Mouse (Mus musculus) spleen, adult 2 months (tissue): Measurements from ENCODE around the gene Wnt3a.

Source experiments
- CTCF ChIP-seq: fragments of 200-500 bp; IDR thresholded peaks from 2 replicates; pipeline ENCODE4 v1.5.1; 2011; ENCODE audit warnings: mild to moderate bottlenecking, inconsistent platforms; ENCODE audit not compliant: insufficient read depth, insufficient read length, insufficient replicate concordance; ENCODE audit errors: extremely low read depth
- POLR2A ChIP-seq: fragments of 200-500 bp; IDR thresholded peaks from 2 replicates; pipeline ENCODE4 v1.6.1; 2011; ENCODE audit warnings: low read depth, low read length, inconsistent platforms

DNA sequence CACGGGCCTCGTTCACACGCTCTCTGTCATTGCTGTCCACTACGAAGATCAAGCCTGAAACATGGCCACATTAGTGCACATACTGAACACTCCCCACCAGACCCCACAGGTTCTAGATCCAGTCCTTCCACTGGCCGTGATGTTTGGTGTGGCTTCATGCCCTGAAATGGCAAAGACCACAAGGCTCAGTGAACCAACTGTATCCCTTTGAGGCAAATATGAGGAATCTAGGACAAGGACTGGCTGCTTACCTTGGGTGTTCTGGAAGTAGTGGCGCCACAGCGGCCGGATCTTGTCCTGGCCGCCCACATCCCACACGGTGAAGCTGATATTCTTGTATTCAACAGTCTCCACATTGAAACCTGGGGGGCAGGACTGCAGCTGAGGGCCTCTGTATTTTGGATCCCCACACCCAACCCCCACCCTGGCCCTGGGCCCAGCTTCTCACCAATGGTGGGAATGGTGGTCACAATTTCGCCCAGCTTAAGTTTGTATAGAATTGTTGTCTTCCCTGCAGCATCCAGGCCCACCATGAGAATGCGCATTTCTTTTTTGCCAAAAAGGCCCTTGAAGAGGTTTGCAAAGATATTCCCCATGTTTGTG, 77.6 kb downstream of the Wnt3a start:
- no peak for TF ChIP-seq CTCF
- TF ChIP-seq POLR2A: no peak
